Mouse (Mus musculus) kidney, embryonic 16.5 days (tissue): ENCODE measurements at regions not wholly inside any gene's neighbourhood (a gene's known extent, or its start where the extent isn't known, plus 50 kb on each side); places are given as distances from the start of the nearest gene placed in this dataset.

Experiments
- ATAC-seq: fragments of 200-750 bp; cut with Nextera tagmentation; 2 replicates; pipeline ENCODE4 v1.8.0; 2017; ENCODE audit warnings: moderate TSS enrichment; ENCODE audit not compliant: low FRiP score, low TSS enrichment
- H3K27ac ChIP-seq: fragments of 300-500 bp; sonication (generic); 2 replicates; pipeline ENCODE4 v1.5.1; 2014; ENCODE audit warnings: low read length
- H3K27me3 ChIP-seq: fragments of 300-500 bp; sonication (generic); 2 replicates; pipeline ENCODE4 v1.6.1; 2014; ENCODE audit warnings: low read length, control low read depth, mixed read lengths; ENCODE audit not compliant: insufficient read depth
- H3K36me3 ChIP-seq: fragments of 300-500 bp; sonication (generic); 2 replicates; pipeline ENCODE4 v1.6.1; 2014; ENCODE audit warnings: low read length, control low read depth, mixed read lengths; ENCODE audit not compliant: insufficient read depth
- H3K4me1 ChIP-seq: fragments of 300-500 bp; sonication (generic); 2 replicates; pipeline ENCODE4 v1.6.1; 2014; ENCODE audit warnings: low read length, control low read depth, mixed read lengths; ENCODE audit not compliant: insufficient read depth
- H3K4me2 ChIP-seq: fragments of 300-500 bp; sonication (generic); replicated peaks from 2 replicates; pipeline ENCODE4 v1.6.1; 2014; ENCODE audit warnings: low read depth, low read length
- H3K4me3 ChIP-seq: fragments of 300-500 bp; sonication (generic); 2 replicates; pipeline ENCODE4 v1.5.1; 2014; ENCODE audit warnings: mild to moderate bottlenecking, low read length
- H3K9ac ChIP-seq: fragments of 300-500 bp; sonication (generic); replicated peaks from 2 replicates; pipeline ENCODE4 v1.6.1; 2014; ENCODE audit warnings: low read length
- H3K9me3 ChIP-seq: fragments of 300-500 bp; sonication (generic); 2 replicates; pipeline ENCODE4 v1.6.1; 2016; ENCODE audit warnings: low read length, control low read depth
- WGBS: fragments of 180-500 bp; shearing (Covaris S2); extraction: QIAGEN DNeasy Blood & Tissue Kit; methylation state at CpG from one replicate; pipeline ENCODE4 v1.1.7; 2014; 5-methylcytosine and 5-hydroxymethylcytosine counted together

DNA sequence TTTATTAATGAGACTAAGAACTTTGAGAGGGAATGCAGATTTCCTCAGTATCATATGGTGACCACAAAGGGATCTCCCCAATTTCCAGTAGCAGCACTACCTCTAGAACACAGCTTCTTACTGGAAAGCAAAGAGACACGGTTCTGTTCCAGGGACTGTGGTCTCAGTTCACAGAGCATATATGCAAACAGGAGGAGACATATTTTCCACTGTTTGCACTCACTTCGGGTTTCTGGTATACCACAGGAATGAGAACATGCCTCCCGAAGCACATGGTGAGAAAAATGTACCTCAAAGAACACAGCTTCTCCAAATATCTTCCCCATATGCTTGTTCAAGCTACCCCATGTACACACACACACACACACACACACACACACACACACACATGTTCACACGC lies 224.1 kb upstream of the Gm9747 start:
- H3K9ac ChIP-seq: no peak overlapping the region
- ATAC-seq: no peak
- no peaks in the 10 kb centered on the region for H3K4me1 ChIP-seq
- H3K4me2 ChIP-seq: no peak overlapping the region
- no peaks in the 10 kb centered on the region for H3K27me3 ChIP-seq
- WGBS: 88% methylated on average over 4 of the region's 4 CpGs
- H3K27ac ChIP-seq: no peak overlapping the region
- no peaks in the 10 kb centered on the region for H3K9me3 ChIP-seq
- no peaks in the 10 kb centered on the region for H3K36me3 ChIP-seq
- H3K4me3 ChIP-seq: no peak overlapping the region

DNA sequence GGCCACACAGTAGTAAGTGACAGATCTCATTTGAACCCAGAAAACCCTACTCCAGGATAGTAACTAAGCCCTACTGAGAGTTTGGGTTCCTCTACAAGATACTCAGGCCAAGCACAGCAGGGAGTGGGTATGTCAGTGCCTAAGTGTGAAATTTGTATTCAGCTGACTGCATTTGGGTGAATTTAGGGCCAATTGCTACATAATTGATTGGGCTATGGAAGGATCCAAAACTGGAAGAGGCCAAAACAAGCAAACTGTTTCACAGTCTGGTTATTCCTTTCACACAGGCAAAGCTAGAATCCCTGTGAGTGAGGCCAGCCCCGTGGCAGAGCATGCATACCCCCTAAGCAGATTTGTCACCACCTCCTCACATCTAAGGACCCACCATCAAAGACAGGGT lies 221.9 kb upstream of the Gm9747 start:
- Histone ChIP-seq H3K4me2 (no peak overlapping the region), H3K36me3 (no peaks in the 10 kb centered on the region), H3K27ac (no peak overlapping the region), H3K27me3 (no peaks in the 10 kb centered on the region), H3K9me3 (no peaks in the 10 kb centered on the region), H3K4me1 (no peaks in the 10 kb centered on the region), H3K9ac (no peak overlapping the region), H3K4me3 (no peak overlapping the region)
- 52% methylated on average over 1 of the region's 1 CpGs for WGBS
- no peak for ATAC-seq

DNA sequence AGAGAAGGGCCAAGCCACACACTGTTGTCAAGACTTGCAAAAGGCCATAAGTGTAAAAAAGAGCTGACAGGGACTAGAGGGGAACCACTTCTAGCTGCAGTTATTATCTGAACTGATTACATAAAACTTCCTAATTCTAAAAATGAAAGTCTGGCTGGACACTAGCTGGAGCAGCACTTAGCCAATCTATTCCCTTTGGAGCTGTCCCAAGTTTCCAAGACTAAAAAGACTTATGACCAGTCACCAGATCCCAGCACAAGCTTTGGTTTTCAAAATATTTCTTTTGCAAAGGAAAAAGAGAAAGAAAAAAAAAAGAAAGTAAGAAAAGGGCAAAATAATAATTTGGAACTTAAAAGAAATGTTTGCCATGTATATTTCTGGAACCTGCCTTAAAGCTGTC lies 217.6 kb upstream of the Gm9747 start:
- H3K4me3 ChIP-seq: no peak overlapping the region
- H3K4me2 ChIP-seq: no peak overlapping the region
- no peaks in the 10 kb centered on the region for H3K27me3 ChIP-seq
- no peaks in the 10 kb centered on the region for H3K36me3 ChIP-seq
- H3K4me1 ChIP-seq: no peaks in the 10 kb centered on the region
- H3K27ac ChIP-seq: no peak overlapping the region
- no peaks in the 10 kb centered on the region for H3K9me3 ChIP-seq
- no peak for ATAC-seq
- H3K9ac ChIP-seq: no peak overlapping the region

DNA sequence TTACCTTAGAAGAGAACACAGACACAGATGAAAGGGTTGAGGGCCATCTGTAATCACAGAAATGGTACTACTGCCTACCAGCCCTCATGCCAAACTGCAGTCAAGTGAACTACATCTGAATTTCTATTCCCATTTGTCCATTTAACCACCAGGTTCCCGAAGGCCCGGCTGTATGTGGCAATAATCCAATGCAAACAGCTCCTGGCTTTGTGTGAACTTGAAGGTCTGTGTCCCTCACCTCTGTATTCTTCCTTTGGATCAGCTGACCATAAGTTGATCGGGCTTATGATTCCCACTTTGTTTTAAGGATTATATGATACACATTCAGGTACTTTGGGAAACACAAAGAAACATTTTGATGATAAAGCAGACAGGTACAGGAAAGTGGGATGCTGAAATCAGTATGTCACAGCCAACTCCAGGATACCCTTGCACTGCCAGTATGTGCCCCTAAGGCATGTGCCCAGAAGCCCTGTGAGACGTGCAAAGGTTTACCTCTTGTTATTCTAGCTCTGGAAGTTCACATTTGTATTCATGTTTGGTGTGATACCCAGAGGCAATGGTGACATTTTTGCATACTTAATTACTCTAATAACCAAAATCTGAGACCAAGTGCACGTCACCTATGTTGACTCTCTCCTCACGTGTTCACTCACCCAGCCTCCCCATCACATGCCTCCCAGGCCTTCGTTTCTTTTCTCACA lies 214.1 kb upstream of the Gm9747 start:
- no peak overlapping the region for H3K4me3 ChIP-seq
- no peaks in the 10 kb centered on the region for H3K9me3 ChIP-seq
- no peak for ATAC-seq
- no peaks in the 10 kb centered on the region for H3K27me3 ChIP-seq
- no peaks in the 10 kb centered on the region for H3K4me1 ChIP-seq
- no peaks in the 10 kb centered on the region for H3K36me3 ChIP-seq
- H3K27ac ChIP-seq: no peak overlapping the region
- no peak overlapping the region for H3K9ac ChIP-seq
- WGBS: 78% methylated on average over 7 of the region's 7 CpGs
- no peak overlapping the region for H3K4me2 ChIP-seq

DNA sequence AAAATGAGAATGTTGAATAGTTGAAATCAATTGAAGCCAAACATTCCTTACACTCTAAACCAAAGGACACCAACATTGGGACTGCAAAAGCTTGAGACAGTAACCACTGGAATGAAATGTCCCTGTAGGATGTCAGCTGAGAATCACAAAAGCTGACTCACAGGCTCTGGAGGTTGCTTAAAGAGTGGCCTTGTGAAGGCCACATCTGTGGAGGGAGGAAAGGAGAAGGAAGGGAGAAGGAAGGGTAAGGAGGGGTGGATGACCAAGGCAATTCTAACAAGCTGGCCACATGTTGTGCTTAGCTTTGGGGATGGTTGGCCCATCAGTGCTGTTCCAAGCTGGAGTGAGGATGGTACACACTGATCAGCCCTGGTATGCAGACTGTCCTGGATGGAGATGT lies 205.2 kb upstream of the Gm9747 start:
- no peak overlapping the region for H3K27ac ChIP-seq
- H3K9me3 ChIP-seq: no peaks in the 10 kb centered on the region
- no peaks in the 10 kb centered on the region for H3K36me3 ChIP-seq
- no peak overlapping the region for H3K9ac ChIP-seq
- no peak overlapping the region for H3K4me2 ChIP-seq
- no peak for ATAC-seq
- H3K4me1 ChIP-seq: no peaks in the 10 kb centered on the region
- no peaks in the 10 kb centered on the region for H3K27me3 ChIP-seq
- H3K4me3 ChIP-seq: no peak overlapping the region

DNA sequence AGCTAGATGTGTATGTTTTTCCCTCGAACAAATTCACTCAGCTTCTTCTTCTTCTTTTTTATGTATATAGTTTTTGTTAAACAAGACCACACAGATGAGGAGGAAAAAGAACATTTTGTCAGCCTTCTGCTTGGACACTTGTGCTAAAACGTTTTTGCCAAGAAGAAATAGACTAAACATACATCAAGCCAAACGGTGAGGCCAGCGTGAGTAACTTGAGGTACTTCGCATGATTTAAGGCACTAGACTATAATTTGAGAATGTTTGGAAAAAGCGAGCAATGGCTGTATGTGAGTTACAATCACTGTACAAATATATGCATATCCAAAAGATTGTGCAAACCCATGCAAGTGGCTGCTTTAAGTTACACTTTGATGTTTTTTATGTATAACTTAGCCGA lies 201.8 kb upstream of the Gm9747 start:
- Histone ChIP-seq H3K27ac (no peak overlapping the region), H3K27me3 (no peaks in the 10 kb centered on the region), H3K9ac (no peak overlapping the region), H3K9me3 (no peaks in the 10 kb centered on the region), H3K4me1 (no peaks in the 10 kb centered on the region), H3K4me3 (no peak overlapping the region), H3K36me3 (no peaks in the 10 kb centered on the region), H3K4me2 (no peak overlapping the region)
- ATAC-seq: no peak
- WGBS: 52% methylated on average over 7 of the region's 7 CpGs

DNA sequence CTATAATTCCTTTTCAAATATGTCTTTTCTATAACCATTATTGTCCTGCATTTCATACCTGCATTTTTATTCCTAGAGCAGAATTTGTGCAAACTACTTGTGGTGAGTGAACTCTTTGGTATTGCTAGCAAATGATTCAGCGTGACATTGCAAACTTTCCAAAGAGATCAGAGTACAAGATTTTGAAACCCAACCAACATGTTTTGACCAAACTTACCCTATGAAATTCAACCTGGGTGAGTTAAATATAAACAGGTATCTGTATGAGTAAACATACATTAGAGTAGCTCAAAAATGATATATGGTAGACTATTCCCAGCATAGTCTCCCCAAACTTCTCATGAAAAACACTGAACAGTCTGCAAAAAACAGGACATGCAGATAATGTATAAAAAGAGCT lies 200.5 kb upstream of the Gm9747 start:
- Histone ChIP-seq H3K27me3 (no peaks in the 10 kb centered on the region), H3K27ac (no peak overlapping the region), H3K36me3 (no peaks in the 10 kb centered on the region), H3K4me2 (no peak overlapping the region), H3K4me1 (no peaks in the 10 kb centered on the region), H3K4me3 (no peak overlapping the region), H3K9ac (no peak overlapping the region), H3K9me3 (no peaks in the 10 kb centered on the region)
- 82% methylated on average over 1 of the region's 1 CpGs for WGBS
- ATAC-seq: no peak

DNA sequence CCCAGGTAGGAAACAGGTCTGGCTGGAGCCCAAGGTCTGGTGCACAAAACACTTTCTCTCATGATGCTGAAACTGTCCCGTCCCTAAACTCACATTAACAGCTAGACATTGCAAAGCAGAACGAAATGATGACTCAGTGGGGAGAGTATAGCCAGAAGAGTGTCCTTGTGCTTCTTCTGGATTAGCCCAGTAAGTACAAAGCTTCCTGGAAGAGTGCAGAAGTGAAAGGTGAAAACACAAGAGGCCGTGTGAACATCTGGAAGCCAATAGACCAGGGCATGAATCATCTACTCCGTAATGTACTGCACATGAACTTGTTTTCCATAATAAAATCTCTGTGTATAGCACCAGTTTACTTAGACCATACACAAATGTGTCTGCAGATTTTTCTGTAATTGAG lies 194.7 kb upstream of the Gm9747 start:
- 78% methylated on average over 4 of the region's 4 CpGs for WGBS
- no peaks in the 10 kb centered on the region for H3K36me3 ChIP-seq
- H3K4me2 ChIP-seq: no peak overlapping the region
- no peaks in the 10 kb centered on the region for H3K27me3 ChIP-seq
- H3K27ac ChIP-seq: no peak overlapping the region
- peaks cover 3% of the 10 kb centered on the region; the same call in 1 of the 2 replicates for H3K4me1 ChIP-seq
- H3K4me3 ChIP-seq: no peak overlapping the region
- H3K9me3 ChIP-seq: no peaks in the 10 kb centered on the region
- H3K9ac ChIP-seq: no peak overlapping the region
- no peak for ATAC-seq

DNA sequence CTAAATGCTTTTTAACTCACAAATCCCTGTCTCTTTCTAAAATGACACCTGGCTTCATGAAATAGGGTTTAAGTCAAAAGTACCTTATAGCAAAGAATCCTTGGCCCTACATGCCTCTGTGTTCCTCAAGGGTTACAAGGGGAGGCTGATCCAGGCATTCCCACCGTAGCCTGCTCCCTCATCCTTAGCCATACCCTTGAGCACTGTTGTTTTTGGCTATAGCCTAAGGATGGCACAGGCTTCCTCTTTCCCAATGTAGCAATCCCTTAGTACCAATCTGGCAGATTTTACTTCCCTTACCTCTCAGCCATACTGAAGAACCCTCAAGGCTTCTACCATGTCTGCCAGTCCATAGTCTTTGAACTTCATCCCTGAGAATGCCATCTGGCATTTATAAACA lies 194.2 kb upstream of the Gm9747 start:
- Histone ChIP-seq H3K36me3 (no peaks in the 10 kb centered on the region), H3K27me3 (no peaks in the 10 kb centered on the region), H3K4me2 (no peak overlapping the region), H3K27ac (no peak overlapping the region), H3K4me1 (peaks cover 3% of the 10 kb centered on the region; the same call in 1 of the 2 replicates), H3K9ac (no peak overlapping the region), H3K4me3 (no peak overlapping the region), H3K9me3 (no peaks in the 10 kb centered on the region)
- WGBS: 96% methylated on average over 1 of the region's 1 CpGs
- ATAC-seq: no peak

DNA sequence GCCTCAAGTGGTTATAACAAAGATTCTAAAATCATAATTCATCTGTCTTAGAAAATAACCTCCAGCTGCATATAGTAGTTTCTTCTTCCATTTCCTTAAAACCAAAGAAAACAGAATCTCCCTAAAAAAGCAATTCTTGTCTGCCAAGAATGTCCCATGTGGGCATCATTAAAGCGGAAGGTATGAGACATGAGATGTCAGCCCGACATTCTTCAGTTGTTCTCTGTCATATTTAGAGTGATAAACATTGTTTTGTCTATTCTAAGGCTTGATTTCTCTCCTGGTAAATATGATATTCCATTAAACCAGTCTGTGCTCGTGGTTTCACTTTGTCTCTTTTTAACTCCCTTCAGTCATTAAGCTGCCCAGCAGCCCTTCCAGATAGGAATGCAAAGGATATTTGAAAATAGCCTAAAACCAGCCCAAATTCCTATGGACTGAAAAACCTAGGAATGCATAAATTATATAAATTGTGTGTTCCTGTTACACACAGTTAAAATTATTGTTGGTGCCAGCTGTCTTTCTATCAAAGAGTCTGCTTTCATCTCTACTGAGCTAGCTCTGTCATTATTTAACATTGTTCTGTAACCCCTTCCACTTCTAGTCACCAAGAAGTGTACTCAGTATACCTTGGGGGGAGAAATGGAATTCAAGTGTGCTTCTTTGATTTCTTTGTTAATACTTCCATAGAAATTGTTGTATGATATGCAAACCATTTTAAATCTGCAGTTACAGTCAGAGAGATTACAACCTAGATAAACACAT lies 191.4 kb upstream of the Gm9747 start:
- no peak overlapping the region for H3K4me2 ChIP-seq
- no peaks in the 10 kb centered on the region for H3K36me3 ChIP-seq
- H3K27me3 ChIP-seq: no peaks in the 10 kb centered on the region
- H3K4me1 ChIP-seq: peaks cover 3% of the 10 kb centered on the region; the same call in 1 of the 2 replicates
- ATAC-seq: no peak
- H3K9me3 ChIP-seq: no peaks in the 10 kb centered on the region
- no peak overlapping the region for H3K4me3 ChIP-seq
- H3K9ac ChIP-seq: no peak overlapping the region
- WGBS: 38% methylated on average over 3 of the region's 3 CpGs
- no peak overlapping the region for H3K27ac ChIP-seq
